Mouse (Mus musculus): Measurements from ENCODE around the gene Cwc22.

DNA sequence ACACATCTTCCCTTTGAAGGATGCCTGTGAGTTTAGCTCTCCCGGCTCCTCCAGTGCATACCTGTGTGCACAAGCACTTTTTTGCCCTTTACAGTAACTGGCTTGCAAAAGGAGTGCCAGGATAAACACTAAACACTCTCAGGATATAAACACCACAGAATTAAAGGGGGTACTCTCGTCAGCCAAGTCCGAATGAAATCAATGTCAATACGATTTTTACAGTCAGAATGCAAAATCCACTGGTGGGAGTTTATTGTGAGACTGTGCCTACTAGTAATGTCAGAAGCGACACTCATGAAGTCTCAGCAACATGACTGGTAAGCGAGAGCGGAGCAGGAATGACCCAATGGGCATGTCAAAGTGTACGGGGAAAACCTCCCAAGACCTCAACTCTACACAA, 52.7 kb downstream of the Cwc22 start:
- no peak for TF ChIP-seq CTCF (IDR thresholded peaks at IDR 0.05)
- TF ChIP-seq EP300 (IDR thresholded peaks at IDR 0.05; ENCODE audit: insufficient read depth, low read depth, low read length) = no peak
- TF ChIP-seq POLR2A (IDR thresholded peaks at IDR 0.05; ENCODE audit: insufficient read depth, low read depth, low read length) = no peak

Measured in heart, adult 2 months (tissue).